ENCODE assay signal across 12 mouse cellular contexts in the genomic region with DNA sequence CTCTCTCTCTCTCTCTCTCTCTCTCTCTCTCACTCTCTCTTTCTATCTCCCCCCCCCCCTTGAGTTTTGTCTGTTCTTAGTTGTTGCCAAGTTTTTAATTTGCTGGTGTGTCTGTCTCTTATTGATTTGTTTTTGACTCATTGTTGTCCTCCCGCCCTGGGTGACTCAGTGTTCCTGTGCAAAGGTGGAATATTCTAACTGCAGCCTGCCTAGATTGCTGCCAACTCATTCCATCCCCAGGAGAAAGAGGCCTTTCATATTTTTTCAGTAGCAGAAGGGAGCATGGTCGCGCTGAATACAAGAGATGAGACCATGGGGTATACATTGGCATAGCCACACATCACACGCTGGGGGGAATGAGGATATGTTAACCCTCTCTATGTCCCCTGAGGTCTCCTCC.
A peak's percentile ranks its signal among the peaks of the same experiment; 100 is the strongest.
DNase-seq lines count a peak whose midpoint lies in the region.
"Had no signal": no experiment of that assay in that cellular context is flagged by ENCODE, and none has a peak within 500 bp of the region (broad histone marks: within the 10 kb centered on the region; RNA-seq: fewer than 3 reads in every experiment).

No protein-coding gene starts in this region.

- peak; percentile 12 for DNase-seq in adrenal gland, adult 2 months
- no peak for DNase-seq in adrenal gland, adult 8-10 months
- DNase-seq in cerebellum, adult 9-10 months, result peak; percentile 52
- DNase-seq in cerebellum, adult 9-11 months, result no peak
- peak; percentile 12 for DNase-seq in heart, adult 11 months
- no peak for DNase-seq in heart, postnatal 4 days
- peak; percentile 51 for DNase-seq in brain, adult 2 months (ENCODE audit: low read depth, low spot score)
- DNase-seq: adrenal gland, postnatal 14 days; gastrocnemius, postnatal 10 days; gastrocnemius, postnatal 36 days; heart, postnatal 14 days; kidney, adult 2 months had no signal

Comparison
In these comparisons a context has a peak if more than half of its experiments do, and no peak if none do; other contexts are left out.
1. DNase-seq: peak in adrenal gland, adult 2 months (single experiment), cerebellum, adult 9-10 months (single experiment), heart, adult 11 months (single experiment) and brain, adult 2 months (single experiment); none in adrenal gland, adult 8-10 months (single experiment), cerebellum, adult 9-11 months (single experiment) and heart, postnatal 4 days (single experiment).